Mouse (Mus musculus) liver, embryonic 14 days (tissue): ENCODE data around the gene Bcl7c. TPM values are rescaled to one million over a fixed set of nuclear protein-coding genes. Genes with fewer than 3 reads are reported as not detected.

Experiments used
- polyA plus RNA-seq: library from polyadenylated mRNA; depleted of rRNA; stranded (reverse); fragments of >200 nt; gene quantifications from 2 replicates; pipeline ENCODE4 v1.2.3, GENCODE M21; 2012; rRNA removed

Gene Bcl7c
- 12.5 and 12.9 TPM in 2 replicates for polyA plus RNA-seq

GRCm38 (mm10) chr7:127708207-127709078, at the start of gene Bcl7c:
Bcl7c (minus strand) TSS chr7:127708933.

GRCm38 (mm10) chr7:127744366-127745045, 35.8 kb upstream of the Bcl7c start, which contains the start of gene Fbxl19:
Fbxl19 (plus strand) TSS chr7:127744543.

DNA sequence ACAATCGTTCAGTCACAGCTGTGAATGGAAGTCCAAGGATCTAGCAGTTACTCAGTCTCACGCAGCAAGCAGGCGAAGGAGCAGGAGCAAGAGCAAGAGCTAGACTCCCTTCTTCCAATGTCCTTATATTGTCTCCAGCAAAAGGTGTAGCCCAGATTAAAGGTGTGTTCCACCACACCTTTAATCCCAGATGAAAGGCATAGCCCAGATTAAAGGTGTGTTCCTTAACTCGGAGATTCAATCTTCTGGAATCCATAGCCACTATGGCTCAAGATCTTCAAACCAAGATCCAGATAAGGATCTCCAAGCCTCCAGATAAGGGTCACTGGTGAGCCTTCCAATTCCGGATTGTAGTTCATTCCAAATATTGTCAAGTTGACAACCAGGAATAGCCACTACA, 23.3 kb upstream of the Bcl7c start, which contains the start of gene Ctf2:
Ctf2 (minus strand) TSS at position 101 of the 400 bp plus-strand sequence.

GRCm38 (mm10) chr7:127712461-127713385, 4.0 kb upstream of the Bcl7c start, which contains the start of gene Ctf1:
Ctf1 (plus strand) TSS chr7:127712736.

DNA sequence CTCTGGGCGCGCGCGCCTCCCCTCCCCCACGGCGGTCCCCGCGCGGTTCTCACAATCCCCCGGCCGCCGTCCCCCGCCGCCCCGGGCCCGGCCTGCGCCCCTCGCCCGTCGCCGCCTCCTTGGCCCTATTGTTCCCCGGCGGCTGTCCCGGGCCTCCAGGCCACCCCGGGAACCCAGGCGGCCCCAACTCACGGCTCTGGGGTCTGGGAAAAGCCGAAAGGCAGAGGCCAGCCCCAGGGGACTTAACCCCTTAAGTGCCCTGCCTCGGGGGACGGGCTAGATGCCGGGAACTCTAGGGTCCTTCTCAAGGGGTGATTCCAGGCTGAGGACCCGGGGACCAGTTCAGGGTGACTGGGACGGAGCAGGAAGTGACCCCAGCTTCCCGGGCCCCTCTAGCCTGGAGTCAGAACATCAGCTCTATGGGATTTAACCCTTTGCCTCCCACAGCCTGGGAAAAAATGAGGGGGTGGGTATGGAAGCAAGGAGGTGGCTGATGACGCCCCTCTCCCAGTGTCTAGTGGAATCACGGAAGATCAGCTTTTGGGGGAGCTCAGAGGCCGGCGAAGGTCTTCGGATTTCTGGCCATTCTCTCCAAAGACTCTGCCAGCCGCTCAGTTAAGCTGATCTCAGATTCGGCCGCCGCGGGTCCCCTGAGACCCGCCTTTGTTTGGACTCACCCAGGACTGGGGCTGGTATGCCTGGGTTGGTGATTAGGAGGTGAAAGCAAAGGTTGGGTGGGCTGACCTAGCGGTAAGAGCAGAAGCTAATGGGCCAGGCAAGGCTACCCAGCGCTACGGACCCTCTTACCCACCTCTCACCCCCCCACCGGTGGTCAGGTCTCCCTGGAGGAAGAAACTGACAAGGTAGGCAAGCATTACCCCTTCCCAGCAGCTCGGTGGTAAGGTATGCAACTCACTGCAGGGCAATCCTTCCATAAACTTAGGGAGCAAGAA, 93.6 kb downstream of the Bcl7c start, which contains the start of gene Zfp629:
Zfp629 (minus strand) TSS at position 907 of the 953 bp plus-strand sequence.

Other genes with a start within 250 kb of the Bcl7c start
- gene Prr14, start 249.3 kb downstream of the Bcl7c start, polyA plus RNA-seq = 20.4 and 21.6 TPM in 2 replicates
- 4.4 and 9.0 TPM in 2 replicates for gene Fbrs, start 229.7 kb downstream of the Bcl7c start, polyA plus RNA-seq
- 2.9 and 3.8 TPM in 2 replicates for gene Srcap, start 196.9 kb downstream of the Bcl7c start, polyA plus RNA-seq
- 5.3 and 6.2 TPM in 2 replicates for gene Gm42715, start 189.3 kb downstream of the Bcl7c start, polyA plus RNA-seq
- gene Tmem265, start 147.5 kb downstream of the Bcl7c start, polyA plus RNA-seq = 1.3 TPM in 2 replicates
- 24.1 and 27.6 TPM in 2 replicates for gene Phkg2, start 135.6 kb downstream of the Bcl7c start, polyA plus RNA-seq
- 4.3 and 5.0 TPM in 2 replicates for gene Ccdc189, start 120.3 kb downstream of the Bcl7c start, polyA plus RNA-seq
- gene Rnf40, start 120.2 kb downstream of the Bcl7c start, polyA plus RNA-seq = 14.6 and 16.3 TPM in 2 replicates
- 1.7 and 1.9 TPM in 2 replicates for gene Zfp629, start 93.1 kb downstream of the Bcl7c start, polyA plus RNA-seq
- gene Ctf1, start 3.8 kb upstream of the Bcl7c start, polyA plus RNA-seq = 2.0 and 2.3 TPM in 2 replicates
- not detected in 2 replicates for gene Ctf2, start 23.2 kb upstream of the Bcl7c start, polyA plus RNA-seq
- 10.2 and 11.0 TPM in 2 replicates for gene Fbxl19, start 35.6 kb upstream of the Bcl7c start, polyA plus RNA-seq
- gene Orai3, start 60.9 kb upstream of the Bcl7c start, polyA plus RNA-seq = 4.6 and 6.9 TPM in 2 replicates
- gene Setd1a, start 67.7 kb upstream of the Bcl7c start, polyA plus RNA-seq = 4.3 and 6.2 TPM in 2 replicates
- 0.90 and 1.2 TPM in 2 replicates for gene Gm49388, start 76.7 kb upstream of the Bcl7c start, polyA plus RNA-seq
- gene Hsd3b7, start 91.7 kb upstream of the Bcl7c start, polyA plus RNA-seq = 39.0 and 44.6 TPM in 2 replicates
- 36.4 and 37.2 TPM in 2 replicates for gene Stx4a, start 115.4 kb upstream of the Bcl7c start, polyA plus RNA-seq
- 1.1 TPM in 2 replicates for gene Stx1b, start 115.6 kb upstream of the Bcl7c start, polyA plus RNA-seq
- 6.1 and 7.2 TPM in 2 replicates for gene Zfp646, start 167.3 kb upstream of the Bcl7c start, polyA plus RNA-seq
- gene Zfp668, start 167.9 kb upstream of the Bcl7c start, polyA plus RNA-seq = 2.2 and 2.9 TPM in 2 replicates
- 0.37 and 0.40 TPM in 2 replicates for gene Prss53, start 182.0 kb upstream of the Bcl7c start, polyA plus RNA-seq
- not detected in 2 replicates for gene Gm21974, start 186.5 kb upstream of the Bcl7c start, polyA plus RNA-seq
- gene Vkorc1, start 186.7 kb upstream of the Bcl7c start, polyA plus RNA-seq = 65.8 and 72.2 TPM in 2 replicates
- gene Bckdk, start 195.1 kb upstream of the Bcl7c start, polyA plus RNA-seq = 24.1 and 27.2 TPM in 2 replicates
- gene Kat8, start 203.6 kb upstream of the Bcl7c start, polyA plus RNA-seq = 12.5 and 14.2 TPM in 2 replicates
- 7.2 and 8.8 TPM in 2 replicates for gene Prss8, start 221.2 kb upstream of the Bcl7c start, polyA plus RNA-seq
- gene Prss36, start 237.8 kb upstream of the Bcl7c start, polyA plus RNA-seq = 1.6 and 2.2 TPM in 2 replicates